Mouse (Mus musculus): ENCODE data around the gene Coro2b.
A peak's percentile ranks its signal among the peaks of the same experiment; 100 is the strongest.

Coro2b gene

DNA sequence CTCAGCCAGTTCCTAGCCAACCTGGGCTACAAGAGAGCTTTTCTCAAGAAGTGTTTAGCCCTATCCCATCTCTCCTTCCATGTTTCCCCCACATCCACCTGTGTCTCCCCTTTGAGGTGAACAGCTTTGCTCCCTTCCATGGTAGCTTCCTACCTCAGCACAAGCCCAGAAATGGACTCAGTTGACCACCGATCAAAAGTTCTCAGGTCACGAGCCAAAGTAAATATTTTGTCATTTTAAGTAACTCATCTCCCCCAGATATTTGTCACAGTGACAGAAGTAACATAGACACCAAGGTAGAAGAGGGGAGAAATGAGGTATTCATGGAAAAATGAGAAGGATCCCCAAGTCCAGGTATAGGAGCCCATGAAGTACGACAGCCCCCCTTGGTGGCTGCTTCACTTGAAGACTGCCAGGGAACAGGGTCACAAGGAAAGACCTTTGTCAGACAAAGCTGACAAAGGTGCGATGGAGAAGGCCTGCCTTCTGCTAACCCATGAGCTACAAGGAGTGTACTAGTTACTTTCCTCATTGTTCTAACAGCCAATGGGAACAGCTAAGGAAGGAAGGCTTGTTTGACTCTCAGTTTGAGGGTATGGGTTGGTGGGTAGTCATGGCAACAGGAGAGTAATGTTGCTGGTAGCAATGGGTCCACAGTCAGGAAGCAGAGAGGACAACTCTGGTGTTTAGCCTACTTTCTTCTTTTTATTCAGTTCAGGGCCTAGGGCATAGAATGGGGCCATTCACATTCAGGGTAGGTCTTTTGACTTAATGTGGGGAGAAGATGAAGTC lies 150.9 kb downstream of the Coro2b start:
- no peak for DNase-seq (ENCODE audit: low spot score in 2 of 2)

DNA sequence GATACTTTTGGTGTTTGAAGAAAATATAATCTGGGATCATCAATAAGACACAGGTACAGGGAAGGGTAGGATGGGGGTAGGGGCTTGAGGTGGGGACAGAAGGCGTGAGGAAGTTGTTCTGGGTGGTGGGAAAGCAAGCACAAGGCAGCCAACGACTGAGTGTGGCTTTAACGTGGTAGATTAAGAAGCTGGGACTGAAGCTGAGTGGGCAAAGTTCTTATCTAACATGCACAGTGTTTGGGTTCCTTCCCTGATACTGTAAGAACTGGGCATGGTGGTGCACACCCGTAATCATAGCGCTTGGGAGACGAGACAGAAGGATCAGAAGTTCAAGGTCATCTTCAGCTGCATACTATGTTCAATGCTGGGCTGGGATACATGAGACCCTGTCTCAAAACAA lies 151.8 kb downstream of the Coro2b start:
- DNase-seq (ENCODE audit: low spot score in 2 of 2) = no peak

DNA sequence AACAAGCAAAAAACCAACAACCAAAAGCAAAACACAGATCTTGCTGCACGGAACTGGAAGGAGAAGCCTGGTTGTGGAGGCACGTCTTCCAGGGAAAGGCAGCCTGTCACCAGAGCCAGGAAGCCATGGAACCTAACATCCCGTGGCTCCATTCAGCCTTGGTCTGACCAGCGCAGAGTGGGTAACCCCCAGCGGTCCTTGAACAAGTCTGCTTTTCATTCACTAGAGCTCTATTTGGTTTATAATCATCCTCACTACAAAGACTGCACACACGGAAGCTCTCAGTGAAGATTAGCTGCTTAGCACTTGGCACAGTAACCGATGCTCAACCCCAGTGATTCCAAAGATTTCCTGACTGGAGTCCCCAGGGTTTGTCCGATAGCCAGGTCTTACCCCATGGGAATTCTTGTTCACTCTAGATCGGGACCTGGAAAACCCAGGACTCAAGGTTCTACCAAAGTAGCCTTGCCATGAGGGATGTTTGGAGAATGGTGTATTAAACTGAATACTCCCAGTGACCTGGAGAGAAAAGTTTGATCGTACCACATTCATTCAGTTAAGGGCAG lies 154.2 kb downstream of the Coro2b start:
- DNase-seq (ENCODE audit: low spot score in 2 of 2) = no peak

DNA sequence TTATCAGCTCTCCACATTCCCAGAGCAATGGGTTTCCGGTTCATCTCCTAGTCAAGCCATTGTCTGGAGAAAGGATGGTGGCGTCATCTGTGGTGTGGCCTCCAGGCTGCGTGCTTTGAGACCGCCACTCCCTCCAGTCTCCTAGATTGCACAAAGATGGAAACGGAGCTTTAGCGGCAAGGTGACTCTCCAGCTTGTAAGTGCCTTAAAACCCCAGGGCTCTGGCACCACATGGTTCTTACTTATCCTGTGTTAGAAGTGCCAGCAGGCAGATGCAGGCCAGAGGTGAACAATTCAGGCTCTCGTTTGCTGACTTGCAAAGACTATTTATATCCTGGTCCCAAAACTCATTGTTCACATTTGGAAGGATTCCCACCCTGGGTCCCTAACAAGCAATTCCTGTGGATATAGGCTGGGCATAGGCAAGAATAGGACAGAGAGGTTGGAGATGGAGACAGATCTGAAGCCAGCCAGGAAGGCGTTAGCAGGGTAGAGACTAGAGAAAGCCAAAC lies 155.4 kb downstream of the Coro2b start:
- no peak for DNase-seq (ENCODE audit: low spot score in 2 of 2)

DNA sequence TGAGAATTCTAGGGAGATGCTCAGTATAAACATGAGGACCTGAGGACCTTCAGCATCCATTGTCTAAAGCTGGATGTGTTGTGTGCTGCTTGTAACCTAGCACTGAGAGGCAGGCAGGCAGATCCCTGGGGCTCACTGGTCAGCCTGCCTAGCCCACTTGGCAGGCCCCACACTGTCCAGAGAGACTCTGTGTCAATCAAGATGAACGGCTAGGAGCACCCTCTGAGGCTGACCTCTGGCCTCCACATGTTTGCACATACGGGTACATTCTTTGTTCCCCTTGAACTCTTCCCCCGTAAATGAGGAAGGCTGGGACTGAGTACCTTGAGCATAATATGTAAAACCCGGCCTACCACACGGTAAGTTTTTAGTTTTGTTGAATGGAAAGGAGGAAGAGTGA lies 156.5 kb downstream of the Coro2b start:
- no peak for DNase-seq (ENCODE audit: low spot score in 2 of 2)

DNA sequence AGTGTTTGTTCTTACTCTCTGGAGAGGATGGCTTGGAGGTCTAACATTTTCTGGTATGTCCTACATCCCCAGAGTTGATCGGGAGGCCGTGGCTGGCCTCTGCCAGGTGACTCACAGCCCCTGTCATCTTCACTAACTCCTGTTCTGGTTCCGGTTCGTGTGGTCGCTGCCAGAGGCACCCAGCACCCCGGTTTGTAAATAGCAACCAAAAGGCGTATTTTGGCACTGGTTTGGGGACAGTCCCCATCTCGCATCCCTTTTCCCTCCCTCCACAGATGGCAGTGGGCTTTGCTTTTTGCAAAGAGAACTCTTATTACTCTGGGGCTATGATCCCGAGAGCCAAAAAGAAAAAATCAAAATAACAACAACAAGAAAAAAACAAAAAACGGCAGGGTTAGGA lies 158.9 kb downstream of the Coro2b start:
- DNase-seq (ENCODE audit: low spot score in 2 of 2) = no peak

DNA sequence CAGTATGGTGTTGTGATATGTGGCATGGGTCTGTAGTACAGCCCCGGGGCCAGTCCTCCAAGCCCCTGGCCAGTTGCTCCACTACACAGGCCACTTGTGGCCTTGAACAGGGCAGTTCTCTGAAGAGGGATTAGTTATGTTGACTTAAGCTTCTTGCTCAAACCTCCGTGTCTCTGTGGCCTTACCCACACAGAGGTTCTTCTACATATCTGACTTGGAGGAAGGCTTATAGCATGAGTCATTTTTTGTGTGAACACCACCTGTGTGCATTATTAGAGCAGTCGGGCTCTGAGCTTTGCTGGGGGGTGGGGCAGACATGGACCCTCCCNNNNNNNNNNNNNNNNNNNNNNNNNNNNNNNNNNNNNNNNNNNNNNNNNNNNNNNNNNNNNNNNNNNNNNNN lies 162.6 kb downstream of the Coro2b start:
- no peak for DNase-seq (ENCODE audit: low spot score in 2 of 2)

DNA sequence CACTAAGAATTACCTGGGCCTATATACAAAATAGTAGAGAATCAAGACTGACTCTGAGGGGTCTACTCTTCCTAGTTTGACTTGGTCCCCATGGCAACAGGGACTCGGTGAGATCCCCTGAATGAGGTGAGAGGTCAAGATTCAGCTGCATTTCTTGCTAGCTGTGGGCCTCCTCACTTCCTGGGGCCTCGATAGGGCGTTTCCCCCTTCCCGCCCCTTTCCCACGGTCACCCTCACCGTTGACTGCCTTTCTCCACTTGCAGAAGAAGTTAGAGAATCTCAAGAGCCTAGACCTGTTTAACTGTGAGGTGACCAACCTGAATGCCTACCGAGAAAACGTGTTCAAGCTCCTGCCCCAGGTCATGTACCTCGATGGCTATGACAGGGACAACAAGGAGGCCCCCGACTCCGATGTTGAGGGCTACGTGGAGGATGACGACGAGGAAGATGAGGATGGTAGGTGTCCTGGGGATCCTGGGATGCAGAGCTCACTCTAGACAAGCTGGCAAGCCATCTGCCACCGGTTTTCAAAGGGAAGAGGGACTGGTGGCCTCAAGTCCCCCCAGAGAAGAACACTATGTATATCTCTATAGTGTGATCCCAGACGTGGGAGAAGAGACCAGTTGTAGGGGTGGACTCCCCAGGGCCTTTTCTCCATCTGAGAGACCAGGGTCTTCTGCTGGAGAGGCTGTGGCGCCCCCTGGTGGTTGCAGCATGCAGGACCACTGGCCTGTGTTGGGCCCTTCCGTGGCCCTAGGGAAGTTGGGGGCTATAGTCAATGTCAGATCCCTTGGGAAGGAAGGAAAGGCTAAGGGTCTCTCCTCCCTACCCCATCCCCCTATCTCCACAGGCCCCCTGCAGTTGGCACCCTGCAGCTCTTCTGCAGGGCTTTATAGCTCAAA lies 163.4 kb downstream of the Coro2b start:
- DNase-seq (ENCODE audit: low spot score in 2 of 2) = peak; percentile 60 to 88

DNA sequence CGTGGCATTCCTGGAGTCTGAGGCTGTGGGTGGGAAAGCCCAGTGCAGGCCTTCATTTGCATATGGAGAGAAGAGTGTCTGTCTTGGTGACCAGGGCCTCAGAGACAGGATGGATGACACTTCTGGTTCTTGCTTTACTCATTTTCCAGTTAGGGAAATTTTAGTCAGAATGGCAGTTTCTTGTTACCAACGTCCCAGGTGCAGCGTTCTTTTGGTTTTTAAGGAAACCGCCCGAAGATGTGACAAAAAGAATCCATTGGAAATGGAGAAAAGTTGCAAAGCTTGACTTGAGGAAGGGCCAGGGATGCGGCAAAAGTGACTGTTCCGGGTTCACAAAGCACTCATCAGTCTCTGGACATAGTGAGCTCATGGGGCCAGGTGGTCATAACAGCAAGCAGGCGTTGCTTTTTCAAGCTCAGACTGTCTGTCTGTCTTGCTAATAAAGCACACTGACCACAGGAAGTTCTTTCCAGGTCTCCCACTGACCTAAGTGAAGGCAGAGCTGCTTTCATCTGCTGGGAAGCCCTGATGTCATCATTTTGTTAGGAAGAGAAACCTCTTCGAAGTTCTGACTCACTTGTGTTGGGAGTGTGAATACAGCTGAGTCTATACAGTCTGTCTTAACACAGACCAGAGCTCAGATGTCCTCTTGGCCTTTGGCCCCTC lies 164.2 kb downstream of the Coro2b start:
- no peak for DNase-seq (ENCODE audit: low spot score in 2 of 2)

DNA sequence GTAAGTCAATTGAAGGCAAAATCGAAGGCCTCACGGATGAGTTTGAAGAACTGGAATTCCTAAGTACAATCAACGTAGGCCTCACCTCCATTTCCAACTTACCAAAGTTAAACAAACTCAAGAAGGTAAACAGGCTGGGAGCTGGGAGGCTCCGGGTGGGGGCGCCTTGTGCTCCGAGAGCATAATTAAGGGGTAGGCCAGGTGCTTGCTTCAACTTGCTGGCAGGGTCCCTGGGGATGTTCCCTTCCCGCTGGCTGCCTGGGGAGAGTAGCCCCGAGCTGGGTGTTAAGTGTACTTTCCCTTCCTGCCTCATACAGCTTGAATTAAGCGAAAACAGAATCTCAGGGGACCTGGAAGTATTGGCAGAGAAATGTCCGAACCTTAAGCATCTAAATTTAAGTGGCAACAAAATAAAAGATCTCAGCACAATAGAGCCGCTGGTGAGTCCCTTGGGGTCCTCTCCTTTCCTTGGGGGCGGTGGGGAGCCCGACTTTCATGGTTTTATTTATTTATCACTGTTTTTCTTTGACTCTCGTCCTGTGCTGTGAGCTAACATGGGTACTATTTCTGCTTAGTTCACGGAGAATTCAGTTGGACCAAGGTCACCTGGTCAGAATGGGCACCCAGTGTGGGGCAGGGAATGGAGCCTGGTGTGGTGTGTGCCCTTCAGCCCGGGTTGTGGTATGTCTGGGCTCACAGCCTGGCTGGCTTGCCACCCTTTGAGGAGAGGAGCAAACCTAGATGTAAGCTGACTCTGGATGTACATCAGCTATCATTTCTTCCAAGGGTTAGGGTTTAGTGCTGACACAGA lies 164.9 kb downstream of the Coro2b start:
- no peak for DNase-seq (ENCODE audit: low spot score in 2 of 2)

DNA sequence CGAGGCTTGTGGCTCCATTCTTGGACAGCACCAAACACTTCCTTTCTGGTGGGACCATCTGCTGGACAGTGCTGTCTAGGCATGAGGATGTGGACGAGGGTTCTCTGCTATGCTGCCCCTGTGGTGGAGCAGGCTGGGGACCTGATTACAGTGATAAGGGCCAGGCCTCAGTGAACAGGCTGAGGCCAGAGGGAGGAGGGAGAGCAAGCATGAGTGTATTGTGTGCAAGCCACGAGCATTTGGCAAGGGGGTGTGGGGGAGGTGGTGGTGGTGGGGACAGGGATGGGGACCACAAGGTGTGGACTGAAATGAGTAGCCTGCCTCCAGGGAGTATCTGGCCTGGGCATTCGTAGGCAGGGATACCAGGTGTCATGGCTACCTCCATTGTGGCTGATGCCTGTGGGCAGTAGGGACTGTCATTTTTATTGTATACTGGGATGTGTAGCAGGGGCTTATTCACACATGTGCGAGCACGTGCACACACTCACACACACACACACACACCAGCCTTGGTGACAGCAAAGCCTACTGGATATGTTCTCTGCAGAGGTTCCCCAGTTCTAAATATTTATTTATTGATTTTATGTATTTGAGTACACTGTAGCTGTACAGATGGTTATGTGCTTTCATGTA lies 166.1 kb downstream of the Coro2b start:
- DNase-seq (ENCODE audit: low spot score in 2 of 2) = no peak

DNA sequence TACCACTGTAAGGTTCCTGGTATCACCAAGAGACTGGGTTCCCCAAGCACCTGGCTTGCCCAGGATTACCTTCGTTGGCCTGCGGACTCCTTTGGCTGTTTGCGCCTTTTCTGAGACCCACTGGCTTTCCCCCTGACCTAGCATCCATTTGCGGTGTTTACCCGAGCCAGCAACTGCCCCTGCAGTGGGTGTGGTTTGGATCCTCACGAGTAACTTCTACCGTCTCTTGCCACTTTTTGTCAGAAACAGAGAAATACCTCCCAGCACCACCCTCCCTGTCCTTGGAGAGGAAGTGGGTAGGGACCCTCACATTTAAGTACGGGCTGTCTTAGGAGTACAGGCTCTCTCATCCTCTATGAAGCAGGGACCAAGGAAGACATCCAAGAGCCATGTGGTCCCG lies 166.7 kb downstream of the Coro2b start:
- DNase-seq (ENCODE audit: low spot score in 2 of 2) = no peak

Data from thymus, postnatal 10 days (tissue).